ENCODE assay signal across 25 mouse cellular contexts in the genomic region with DNA sequence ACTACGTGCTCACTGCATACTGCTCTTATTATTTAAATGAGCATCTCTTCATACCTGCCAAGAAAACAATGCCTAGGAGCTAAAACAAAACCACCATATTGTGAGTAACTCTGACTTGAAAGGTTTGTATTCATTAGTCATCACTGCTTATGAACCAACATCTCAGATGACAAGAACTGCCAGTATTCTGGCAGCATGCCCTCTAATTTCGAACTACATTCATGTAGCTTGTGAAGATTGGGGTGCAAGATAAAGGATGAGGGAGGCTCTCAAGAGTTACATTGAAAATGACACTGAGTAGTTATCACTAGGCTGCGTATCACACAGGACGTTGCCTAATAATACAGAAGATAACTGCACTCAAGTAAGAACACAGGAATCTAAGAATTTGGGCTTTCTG. TPM values are rescaled to one million over a fixed set of nuclear protein-coding genes. Genes with fewer than 3 reads are reported as not detected.
DNase-seq lines count a peak whose midpoint lies in the region; ATAC-seq and TF ChIP-seq lines count a peak whose summit lies in the region.
"Had no signal": no experiment of that assay in that cellular context is flagged by ENCODE, and none has a peak within 500 bp of the region (broad histone marks: within the 10 kb centered on the region; RNA-seq: fewer than 3 reads in every experiment).

No protein-coding gene starts in this region.

- no peak overlapping the region for H3K4me3 ChIP-seq in layer of hippocampus, adult 2 months
- no peak overlapping the region for H3K4me3 ChIP-seq in MEL (ENCODE audit: control insufficient read depth in 1 of 2, insufficient read depth in 1 of 2, low read depth in 2 of 2, low read length in 2 of 2)
- H3K4me3 ChIP-seq in left cerebral cortex, adult 2 months, result no peak overlapping the region
- H3K4me3 ChIP-seq: forebrain, embryonic 10.5 days; heart, embryonic 12.5 days; kidney, embryonic 15.5 days; limb, embryonic 10.5 days; midbrain, embryonic 13.5 days had no signal

- TF ChIP-seq RAD21 in MEL (IDR thresholded peaks at IDR 0.05; ENCODE audit: low read depth, low read length), result no peak

- H3K4me1 ChIP-seq in MEL (ENCODE audit: control insufficient read depth in 1 of 2, insufficient read depth in 2 of 2, low read length in 2 of 2), result peaks cover 10 to 14% of the 10 kb centered on the region in 2 experiments
- H3K4me1 ChIP-seq: forebrain, embryonic 10.5 days; heart, embryonic 12.5 days; kidney, embryonic 15.5 days; limb, embryonic 10.5 days; midbrain, embryonic 13.5 days had no signal

- H3K79me2 ChIP-seq in MEL (ENCODE audit: control insufficient read depth, insufficient read depth, low read length, poor library complexity), result no peaks in the 10 kb centered on the region; the same call in 1 of the 2 replicates

- H3K9ac ChIP-seq in MEL (ENCODE audit: control insufficient read depth, low read depth, low read length, poor library complexity, severe bottlenecking), result no peak overlapping the region
- H3K9ac ChIP-seq: heart, embryonic 12.5 days; kidney, embryonic 15.5 days; liver, postnatal 0 days; midbrain, embryonic 13.5 days had no signal

- no peaks in the 10 kb centered on the region for H3K27me3 ChIP-seq in MEL (ENCODE audit: control insufficient read depth in 1 of 2, insufficient read depth in 2 of 2, low read length in 2 of 2)
- H3K27me3 ChIP-seq: heart, embryonic 12.5 days; kidney, embryonic 15.5 days; midbrain, embryonic 13.5 days; Patski had no signal

- TF ChIP-seq CTCF in layer of hippocampus, adult 2 months (conservative IDR thresholded peaks at IDR 0.05), result no peak
- no peak for TF ChIP-seq CTCF in MEL (IDR thresholded peaks at IDR 0.05 in 2 of 3, conservative IDR thresholded peaks at IDR 0.05 in 1 of 3; ENCODE audit: control insufficient read depth in 1 of 3, insufficient read depth in 1 of 3, low read depth in 2 of 3, low read length in 3 of 3, poor library complexity in 1 of 3, severe bottlenecking in 1 of 3)
- no peak for TF ChIP-seq CTCF in left cerebral cortex, adult 2 months (IDR thresholded peaks at IDR 0.05)

- no peaks in the 10 kb centered on the region for H3K9me3 ChIP-seq in MEL (replicated peaks; ENCODE audit: insufficient read depth, low read length)
- H3K9me3 ChIP-seq: forebrain, embryonic 10.5 days; heart, embryonic 12.5 days; kidney, embryonic 15.5 days; limb, embryonic 10.5 days; midbrain, embryonic 13.5 days had no signal

- TF ChIP-seq EP300 in MEL (IDR thresholded peaks at IDR 0.05; ENCODE audit: low read depth in 1 of 2, low read length in 2 of 2), result peak; percentile 49 to 50; a peak in 2 of 4 replicates

- no peak for DNase-seq in layer of hippocampus, adult 2 months (ENCODE audit: low spot score in 2 of 2)
- no peak for DNase-seq in layer of hippocampus, adult 9-10 months (ENCODE audit: low spot score)
- peak; percentile 92 for DNase-seq in MEL (ENCODE audit: low read depth, low spot score)
- peak; percentile 20 for DNase-seq in adrenal gland, postnatal 10 days
- no peak for DNase-seq in left cerebral cortex, adult 2 months (ENCODE audit: extremely low spot score in 1 of 2, low spot score in 2 of 2)
- no peak for DNase-seq in frontal cortex, postnatal 25 days (ENCODE audit: low spot score in 2 of 2)
- DNase-seq: cerebellum, adult 8-10 months; gastrocnemius, postnatal 14 days; heart, adult 18-20 months; heart, postnatal 10 days; kidney, postnatal 4 days; liver, postnatal 0 days; retina, postnatal 1 day; right cerebral cortex, postnatal 25 days; spleen, adult 18-20 months; thymus, postnatal 36 days had no signal

- H3K36me3 ChIP-seq in MEL (ENCODE audit: control insufficient read depth in 1 of 2, insufficient read depth in 2 of 2, low read length in 2 of 2), result peaks cover 28 to 51% of the 10 kb centered on the region in 2 experiments

- peak overlapping the region; percentile 72; the same call in 1 of the 2 replicates for H3K27ac ChIP-seq in layer of hippocampus, adult 2 months
- H3K27ac ChIP-seq in MEL (ENCODE audit: control insufficient read depth, low read depth, low read length), result peak overlapping the region; percentile 63
- H3K27ac ChIP-seq in left cerebral cortex, adult 2 months, result no peak overlapping the region
- H3K27ac ChIP-seq: forebrain, embryonic 10.5 days; kidney, embryonic 15.5 days; limb, embryonic 10.5 days; midbrain, embryonic 13.5 days had no signal

- 0 out of 2 replicates have a peak, but pooled peaks have one; percentile 30 for ATAC-seq in megakaryocyte-erythroid progenitor cell, adult 5-6 weeks (replicated peaks; ENCODE audit: low FRiP score, low TSS enrichment, poor library complexity, severe bottlenecking)
- ATAC-seq: forebrain, embryonic 16.5 days; intestine, postnatal 0 days; liver, postnatal 0 days; midbrain, embryonic 13.5 days; Patski had no signal

- no peak for TF ChIP-seq POLR2A in MEL (IDR thresholded peaks at IDR 0.05; ENCODE audit: control insufficient read depth in 1 of 2, insufficient read depth in 1 of 2, low read depth in 1 of 2, low read length in 2 of 2, poor library complexity in 1 of 2)

- intact Hi-C loops in left cerebral cortex, adult 2 months (cut with DNase I), result no loop called here

TF ChIP-seq in MEL, 35 proteins besides CTCF, POLR2A, EP300 and RAD21:
- TF ChIP-seq HCFC1 (IDR thresholded peaks at IDR 0.05; ENCODE audit: low read depth, low read length), result no peak
- peak; percentile 68 for TF ChIP-seq SIN3A (IDR thresholded peaks at IDR 0.05; ENCODE audit: low read length)
- no peak for TF ChIP-seq POLR2AphosphoS5 (IDR thresholded peaks at IDR 0.05; ENCODE audit: borderline replicate concordance, low read depth, low read length)
- TF ChIP-seq BHLHE40 (IDR thresholded peaks at IDR 0.05; ENCODE audit: borderline replicate concordance, low read depth, low read length), result peak; percentile 57; the same call in 1 of the 2 replicates
- TF ChIP-seq SMC3 (IDR thresholded peaks at IDR 0.05; ENCODE audit: low read depth, low read length), result 0 out of 2 replicates have a peak, but pooled peaks have one; percentile 4
- TF ChIP-seq E2F4 (IDR thresholded peaks at IDR 0.05; ENCODE audit: borderline replicate concordance, low read depth, low read length), result no peak
- no peak for TF ChIP-seq MYB (IDR thresholded peaks at IDR 0.05; ENCODE audit: low read depth, low read length)
- no peak for TF ChIP-seq ELF1 (IDR thresholded peaks at IDR 0.05; ENCODE audit: low read depth, low read length)
- peak; percentile 87 for TF ChIP-seq ETS1 (IDR thresholded peaks at IDR 0.05; ENCODE audit: low read depth, low read length)
- no peak for TF ChIP-seq TCF12 (IDR thresholded peaks at IDR 0.05; ENCODE audit: low read depth, low read length)
- peak; percentile 98 for TF ChIP-seq GATA1 (IDR thresholded peaks at IDR 0.05; ENCODE audit: low read depth, low read length)
- 0 out of 2 replicates have a peak, but pooled peaks have one; percentile 47 for TF ChIP-seq MXI1 (IDR thresholded peaks at IDR 0.05; ENCODE audit: low read depth, low read length)
- TF ChIP-seq RCOR1 (IDR thresholded peaks at IDR 0.05; ENCODE audit: low read depth, low read length), result 0 out of 2 replicates have a peak, but pooled peaks have one; percentile 27
- TF ChIP-seq GABPA (IDR thresholded peaks at IDR 0.05; ENCODE audit: low read depth, low read length), result no peak
- TF ChIP-seq MYC (IDR thresholded peaks at IDR 0.05; ENCODE audit: low read depth, low read length), result no peak
TF ChIP-seq in MEL: peak in this region for 7.

RNA-seq across cellular contexts. Expression of a gene that starts 51.0 kb away (rescaled TPM):
- 10 to 100 TPM; 87.3 to 91.7 TPM for total RNA-seq in layer of hippocampus, adult 2 months (2021)
- 11.1 and 12.7 TPM in 2 replicates for total RNA-seq in MEL (2012; rRNA removed)
- polyA plus RNA-seq in MEL (2012; ENCODE audit: insufficient read depth in 1 of 2, insufficient read length in 2 of 2, low read depth in 1 of 2, low replicate concordance in 2 of 2, missing spikeins in 1 of 2), result 10 to 100 TPM in 1 of 2 experiments, not detected in 1; 11.4 TPM
- 10 to 100 TPM; 25.5 to 27.2 TPM for total RNA-seq in adrenal gland, postnatal 10 days (2021)
- 9.9 and 14.9 TPM in 2 replicates for total RNA-seq in megakaryocyte-erythroid progenitor cell, adult 5-6 weeks (2014; fragmentation: Nextera tagmentation)
- total RNA-seq in megakaryocyte-erythroid progenitor cell, adult 5-6 weeks (2017), result 12.1 and 23.5 TPM in 2 replicates
- total RNA-seq in left cerebral cortex, adult 2 months (2021), result 10 to 100 TPM; 86.5 to 92.0 TPM

RNA-seq across cellular contexts. Expression of a gene that starts 51.1 kb away (rescaled TPM):
- 10 to 100 TPM; 12.1 to 13.1 TPM for total RNA-seq in layer of hippocampus, adult 2 months (2021)
- 18.2 and 18.7 TPM in 2 replicates for total RNA-seq in MEL (2012; rRNA removed)
- polyA plus RNA-seq in MEL (2012; ENCODE audit: insufficient read depth in 1 of 2, insufficient read length in 2 of 2, low read depth in 1 of 2, low replicate concordance in 2 of 2, missing spikeins in 1 of 2), result 10 to 100 TPM in 1 of 2 experiments, not detected in 1; 15.1 TPM
- 10 to 100 TPM; 18.7 to 24.2 TPM for total RNA-seq in adrenal gland, postnatal 10 days (2021)
- 14.7 and 14.9 TPM in 2 replicates for total RNA-seq in megakaryocyte-erythroid progenitor cell, adult 5-6 weeks (2014; fragmentation: Nextera tagmentation)
- total RNA-seq in megakaryocyte-erythroid progenitor cell, adult 5-6 weeks (2017), result 7.7 and 9.5 TPM in 2 replicates
- total RNA-seq in left cerebral cortex, adult 2 months (2021), result 10 to 100 TPM; 14.8 to 16.4 TPM

Comparison
In these comparisons a context has a peak if more than half of its experiments do, and no peak if none do; other contexts are left out.
1. DNase-seq: peak in MEL (single experiment) and adrenal gland, postnatal 10 days (single experiment); none in layer of hippocampus, adult 2 months (0 of 2), layer of hippocampus, adult 9-10 months (single experiment), left cerebral cortex, adult 2 months (0 of 2) and frontal cortex, postnatal 25 days (0 of 2).